Mouse (Mus musculus) CH12.LX (cell line): ENCODE measurements around the gene Plekha7. TPM values are rescaled to one million over a fixed set of nuclear protein-coding genes. Genes with fewer than 3 reads are reported as not detected.

ENCODE experiments used
- DNase-seq: peaks from one replicate; pipeline ENCODE4 v3.0.0-alpha.2; 2013; ENCODE audit errors: extremely low read depth
- H3K27ac ChIP-seq: 2 replicates; pipeline ENCODE4 v1.5.1; 2012; ENCODE audit warnings: low read depth, mild to moderate bottlenecking, control low read depth, moderate library complexity; ENCODE audit not compliant: insufficient read depth
- H3K27me3 ChIP-seq: replicated peaks from 2 replicates; pipeline ENCODE3; 2012; ENCODE audit warnings: inconsistent platforms
- H3K36me3 ChIP-seq, 2 experiments: replicated peaks in 1 of 2; 2 replicates each; pipeline versions ENCODE3 to v1.6.1; 2012; ENCODE audit warnings: inconsistent platforms in 1 of 2, low read length in 1 of 2, mild to moderate bottlenecking in 1 of 2, mixed read lengths in 1 of 2, moderate library complexity in 1 of 2; ENCODE audit not compliant: control insufficient read depth in 1 of 2, insufficient read depth in 1 of 2
- H3K4me1 ChIP-seq, 2 experiments: 2 replicates each; pipeline ENCODE4 v1.6.1; 2012; ENCODE audit warnings: inconsistent platforms in 1 of 2, moderate library complexity in 1 of 2; ENCODE audit not compliant: insufficient read depth in 2 of 2, control insufficient read depth in 1 of 2
- H3K4me2 ChIP-seq: 2 replicates; pipeline ENCODE4 v1.6.1; 2012; ENCODE audit warnings: low read depth, mild to moderate bottlenecking, control low read depth; ENCODE audit not compliant: poor library complexity, insufficient read depth, severe bottlenecking
- H3K4me3 ChIP-seq, 3 experiments: fragments of 150-350 bp in 1 of 3; sonication (generic) in 1 of 3; replicated peaks in 1 of 3; 2 replicates each; pipeline versions ENCODE3 to v1.5.1; 2011 to 2012; ENCODE audit warnings: low read depth in 2 of 3, low read length in 2 of 3, mild to moderate bottlenecking in 2 of 3, moderate library complexity in 2 of 3, control low read depth in 1 of 3, improper control_type of control experiment in 1 of 3, inconsistent platforms in 1 of 3, mixed read lengths in 1 of 3; ENCODE audit not compliant: poor library complexity in 1 of 3
- H3K79me2 ChIP-seq: replicated peaks from 2 replicates; pipeline ENCODE4 v1.6.1; 2012; ENCODE audit warnings: mild to moderate bottlenecking, moderate library complexity; ENCODE audit not compliant: control insufficient read depth, poor library complexity, insufficient read depth, severe bottlenecking; ENCODE audit errors: extremely low read depth
- H3K9ac ChIP-seq: 2 replicates; pipeline ENCODE4 v1.6.1; 2012; ENCODE audit warnings: low read depth, mild to moderate bottlenecking, control low read depth, moderate library complexity; ENCODE audit not compliant: insufficient read depth
- H3K9me3 ChIP-seq: replicated peaks from 2 replicates; pipeline ENCODE3; 2012; ENCODE audit warnings: low read length, inconsistent platforms, mixed read lengths
- BHLHE40 ChIP-seq: IDR thresholded peaks from 2 replicates; pipeline ENCODE4 v1.6.1; 2011; ENCODE audit warnings: mild to moderate bottlenecking, low read depth, low read length, improper control_type of control experiment
- CHD1 ChIP-seq: IDR thresholded peaks from 2 replicates; pipeline ENCODE4 v1.6.1; 2012; ENCODE audit warnings: low read depth, low read length, improper control_type of control experiment, inconsistent platforms
- CHD2 ChIP-seq: IDR thresholded peaks from 2 replicates; pipeline ENCODE4 v1.6.1; 2011; ENCODE audit warnings: low read length, improper control_type of control experiment
- CTCF ChIP-seq, 2 experiments: IDR thresholded peaks in 1 of 2; conservative IDR thresholded peaks in 1 of 2; 2 replicates each; pipeline ENCODE4 v1.5.1; 2011 to 2012; ENCODE audit warnings: low read depth in 2 of 2, low read length in 2 of 2, improper control_type of control experiment in 1 of 2, inconsistent platforms in 1 of 2, mild to moderate bottlenecking in 1 of 2, moderate library complexity in 1 of 2
- EP300 ChIP-seq: IDR thresholded peaks from 2 replicates; pipeline ENCODE4 v1.6.1; 2011; ENCODE audit warnings: low read length, improper control_type of control experiment
- HCFC1 ChIP-seq: IDR thresholded peaks from 2 replicates; pipeline ENCODE4 v1.6.1; 2012; ENCODE audit warnings: low read depth, mild to moderate bottlenecking, inconsistent platforms, low read length, improper control_type of control experiment
- IRF4 ChIP-seq: IDR thresholded peaks from 2 replicates; pipeline ENCODE4 v1.6.1; 2014; ENCODE audit warnings: low read depth, mild to moderate bottlenecking, inconsistent platforms, low read length, improper control_type of control experiment
- JUN ChIP-seq: IDR thresholded peaks from 2 replicates; pipeline ENCODE4 v1.6.1; 2011; ENCODE audit warnings: low read depth, mild to moderate bottlenecking, low read length, improper control_type of control experiment, moderate library complexity; ENCODE audit not compliant: insufficient read depth
- JUND ChIP-seq: conservative IDR thresholded peaks from 2 replicates; pipeline ENCODE4 v1.6.1; 2011; ENCODE audit warnings: low read depth, low read length, improper control_type of control experiment
- KAT2A ChIP-seq: IDR thresholded peaks from 2 replicates; pipeline ENCODE4 v1.6.1; 2012; ENCODE audit warnings: low read length, improper control_type of control experiment, inconsistent platforms; ENCODE audit not compliant: insufficient replicate concordance
- MAFK ChIP-seq: IDR thresholded peaks from 2 replicates; pipeline ENCODE4 v1.6.1; 2011; ENCODE audit warnings: low read length, improper control_type of control experiment; ENCODE audit not compliant: insufficient replicate concordance
- MAX ChIP-seq: IDR thresholded peaks from 2 replicates; pipeline ENCODE4 v1.6.1; 2011; ENCODE audit warnings: low read length, improper control_type of control experiment
- MAZ ChIP-seq: IDR thresholded peaks from 2 replicates; pipeline ENCODE4 v1.6.1; 2012; ENCODE audit warnings: low read depth, mild to moderate bottlenecking, inconsistent platforms, low read length, improper control_type of control experiment, moderate library complexity
- MXI1 ChIP-seq: IDR thresholded peaks from 2 replicates; pipeline ENCODE4 v1.6.1; 2011; ENCODE audit warnings: mild to moderate bottlenecking, low read depth, low read length, improper control_type of control experiment
- MYC ChIP-seq: IDR thresholded peaks from 2 replicates; pipeline ENCODE4 v1.6.1; 2011; ENCODE audit warnings: low read depth, mild to moderate bottlenecking, improper control_type of control experiment, low read length
- NRF1 ChIP-seq: IDR thresholded peaks from 2 replicates; pipeline ENCODE4 v1.6.1; 2014; ENCODE audit warnings: low read depth, mild to moderate bottlenecking, inconsistent platforms, low read length, improper control_type of control experiment, moderate library complexity
- POLR2A ChIP-seq: IDR thresholded peaks from 2 replicates; pipeline ENCODE4 v1.6.1; 2011; ENCODE audit warnings: low read depth, mild to moderate bottlenecking, improper control_type of control experiment, low read length
- RAD21 ChIP-seq: IDR thresholded peaks from 2 replicates; pipeline ENCODE4 v1.6.1; 2011; ENCODE audit warnings: low read depth, mild to moderate bottlenecking, low read length, improper control_type of control experiment, moderate library complexity
- RCOR1 ChIP-seq: conservative IDR thresholded peaks from 2 replicates; pipeline ENCODE4 v1.6.1; 2012; ENCODE audit warnings: low read depth, mild to moderate bottlenecking, inconsistent platforms, low read length, improper control_type of control experiment
- SIN3A ChIP-seq: IDR thresholded peaks from 2 replicates; pipeline ENCODE4 v1.6.1; 2012; ENCODE audit warnings: low read length, improper control_type of control experiment, inconsistent platforms
- TBP ChIP-seq: conservative IDR thresholded peaks from 2 replicates; pipeline ENCODE4 v1.6.1; 2011; ENCODE audit warnings: low read depth, low read length, improper control_type of control experiment
- USF1 ChIP-seq: IDR thresholded peaks from 2 replicates; pipeline ENCODE4 v1.6.1; 2014; ENCODE audit warnings: low read depth, mild to moderate bottlenecking, inconsistent platforms, low read length, improper control_type of control experiment
- USF2 ChIP-seq: conservative IDR thresholded peaks from 2 replicates; pipeline ENCODE4 v1.6.1; 2011; ENCODE audit warnings: low read depth, low read length, improper control_type of control experiment
- ZC3H11A ChIP-seq: IDR thresholded peaks from 2 replicates; pipeline ENCODE4 v1.6.1; 2012; ENCODE audit warnings: low read depth, mild to moderate bottlenecking, inconsistent platforms, low read length, improper control_type of control experiment
- ZKSCAN1 ChIP-seq: IDR thresholded peaks from 2 replicates; pipeline ENCODE4 v1.6.1; 2012; ENCODE audit warnings: low read depth, inconsistent platforms, low read length, improper control_type of control experiment, borderline replicate concordance
- ZNF384 ChIP-seq: IDR thresholded peaks from 2 replicates; pipeline ENCODE4 v1.6.1; 2012; ENCODE audit warnings: low read depth, low read length, improper control_type of control experiment, inconsistent platforms
- dilution Hi-C: fragments of 300-500 bp; cut with MboI; formaldehyde crosslinking; loops from 2 replicates; pipeline ENCODE4 v1.14.3; 2020; ENCODE audit warnings: low sequenced_read_pairs; ENCODE audit not compliant: extremely low pct_unique_long_range_greater_than_20kb, extremely low pct_ligation_motif_present
- in situ Hi-C: fragments of 300-500 bp; cut with MboI; formaldehyde crosslinking; loops from 3 replicates; pipeline ENCODE4 v1.14.3; 2019; ENCODE audit warnings: low sequenced_read_pairs, low pct_ligation_motif_present, low pct_unique_long_range_greater_than_20kb, mixed read lengths
- polyA plus RNA-seq: library from polyadenylated mRNA; unstranded; fragments of >175 nt; gene quantifications from 2 replicates; pipeline ENCODE4 v1.2.1, GENCODE M21; 2012; ENCODE audit warnings: low read depth; ENCODE audit not compliant: insufficient read length
- total RNA-seq, 2 experiments: library from RNA; depleted of rRNA; stranded (reverse); fragments of 300-350 nt in 1 of 2; fragments of >200 nt in 1 of 2; gene quantifications; 2 replicates each; pipeline ENCODE4 v1.2.3; 2012 to 2014

Gene Plekha7
- total and polyA plus RNA-seq, 3 experiments: 0.59 to 1.5 (median 1.0) TPM

DNA sequence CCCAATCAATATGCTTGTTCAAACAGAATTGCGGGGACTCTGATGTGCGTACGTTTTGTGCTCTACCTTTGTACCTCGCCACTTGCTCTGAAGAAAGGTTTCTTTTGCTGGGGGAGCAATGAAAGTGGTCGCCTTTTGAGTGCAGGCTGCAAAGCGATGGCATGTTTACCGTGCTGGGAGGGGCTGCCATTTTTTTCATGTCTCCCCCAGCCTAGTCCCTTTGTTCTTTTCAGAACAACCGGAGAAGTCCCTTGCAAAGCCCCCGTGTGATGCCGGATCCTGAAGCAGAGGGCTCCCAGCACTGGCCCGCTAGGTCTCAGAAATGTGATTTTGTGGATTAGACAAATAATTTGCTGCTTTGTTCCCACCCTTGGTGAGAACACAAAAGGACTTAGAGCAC lies 187.0 kb downstream of the Plekha7 start:
- in situ Hi-C loops: no loop called here
- H3K79me2 ChIP-seq: no peaks in the 10 kb centered on the region

DNA sequence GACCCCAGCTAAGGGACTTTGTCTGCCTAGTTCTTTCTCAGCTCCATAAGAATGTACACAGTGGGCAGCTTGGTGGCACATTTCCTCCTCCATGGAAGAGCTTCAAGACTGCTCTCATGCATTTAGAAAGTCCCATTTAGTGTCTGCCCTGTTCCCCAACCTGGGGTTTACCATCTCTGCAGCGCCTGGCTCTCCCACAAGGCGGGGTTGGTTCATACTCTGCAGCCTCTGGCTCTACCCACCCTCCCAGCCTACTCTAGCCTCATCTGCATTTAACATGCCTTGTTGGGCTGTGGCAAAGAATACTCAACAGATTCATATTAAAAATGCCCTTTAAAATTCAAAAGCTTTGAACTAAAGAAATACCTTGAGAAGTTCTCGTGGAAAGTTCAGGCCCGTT lies 187.4 kb downstream of the Plekha7 start:
- dilution Hi-C loops: no loop called here
- no peak overlapping the region for H3K9ac ChIP-seq
- no peak overlapping the region for H3K4me2 ChIP-seq
- H3K9me3 ChIP-seq: no peaks in the 10 kb centered on the region
- H3K27me3 ChIP-seq: no peaks in the 10 kb centered on the region
- DNase-seq: no peak
- H3K4me1 ChIP-seq: no peaks in the 10 kb centered on the region
- no peak overlapping the region for H3K4me3 ChIP-seq
- no peak for TF ChIP-seq CHD1
- no peak for TF ChIP-seq HCFC1
- TF ChIP-seq NRF1: no peak
- TF ChIP-seq IRF4: no peak
- no peak for TF ChIP-seq JUND
- no peak for TF ChIP-seq MAX
- no peak for TF ChIP-seq JUN
- no peak for TF ChIP-seq ZNF384
- TF ChIP-seq TBP: no peak
- TF ChIP-seq RAD21: no peak
- H3K27ac ChIP-seq: no peak overlapping the region
- H3K36me3 ChIP-seq: no peaks in the 10 kb centered on the region
- no peaks in the 10 kb centered on the region for H3K79me2 ChIP-seq
- in situ Hi-C loops: no loop called here

More for the DNA sequence above, 187.0 kb downstream of the Plekha7 start:
- Histone ChIP-seq H3K4me1 (no peaks in the 10 kb centered on the region), H3K9me3 (no peaks in the 10 kb centered on the region), H3K36me3 (no peaks in the 10 kb centered on the region), H3K9ac (no peak overlapping the region), H3K4me2 (no peak overlapping the region), H3K27ac (no peak overlapping the region), H3K27me3 (no peaks in the 10 kb centered on the region), H3K4me3 (no peak overlapping the region)
- TF ChIP-seq POLR2A: no peak
- TF ChIP-seq JUN: no peak
- no peak for TF ChIP-seq ZKSCAN1
- no peak for TF ChIP-seq MXI1
- TF ChIP-seq ZC3H11A: no peak
- TF ChIP-seq EP300: no peak
- TF ChIP-seq USF1: no peak
- TF ChIP-seq CTCF (conservative IDR thresholded peaks at IDR 0.05 in 1 of 2, IDR thresholded peaks at IDR 0.05 in 1 of 2; ENCODE audit: low read depth in 2 of 2, low read length in 2 of 2): no peak
- TF ChIP-seq MAFK: no peak
- no peak for TF ChIP-seq RCOR1
- no peak for TF ChIP-seq MYC
- TF ChIP-seq BHLHE40: no peak
- TF ChIP-seq USF2: no peak
- no peak for TF ChIP-seq KAT2A
- no peak for TF ChIP-seq MAZ
- TF ChIP-seq CHD2: no peak
- no peak for TF ChIP-seq SIN3A
- dilution Hi-C loops: no loop called here
- DNase-seq: no peak
